Mouse (Mus musculus): ENCODE data around the gene Adamts2.

DNA sequence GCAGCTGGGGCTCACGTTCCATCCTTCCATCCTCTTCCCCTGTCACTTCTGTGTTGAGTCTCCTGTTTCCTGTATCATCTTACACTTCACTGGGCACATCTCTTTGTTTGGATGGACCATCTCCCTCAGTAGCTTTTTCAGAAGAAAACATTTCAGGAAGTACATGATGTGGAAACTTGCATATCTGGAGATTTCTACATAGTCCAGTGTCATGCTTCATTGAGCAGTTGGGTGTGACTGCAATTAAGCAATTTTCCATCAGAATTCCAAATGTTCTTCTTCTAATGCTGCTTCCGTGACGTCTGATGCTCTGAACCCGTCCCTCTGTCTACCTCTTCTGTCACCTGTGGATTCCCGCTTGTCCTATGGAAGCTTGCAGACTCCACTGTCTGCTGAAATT, 124.2 kb downstream of the Adamts2 start:
- TF ChIP-seq CTCF (IDR thresholded peaks at IDR 0.05; ENCODE audit: low read depth, low read length) (no peak), POLR2A (IDR thresholded peaks at IDR 0.05; ENCODE audit: borderline replicate concordance, low read depth, low read length) (no peak)

Data from bone marrow macrophage, adult 2 months (primary cell).